Mouse (Mus musculus) adrenal gland, adult (tissue): Measurements from ENCODE around the gene Aifm3.
A peak's percentile ranks its signal among the peaks of the same experiment; 100 is the strongest.

Experiments
- DNase-seq, 2 experiments: peaks; one replicate each; pipeline ENCODE4 v3.0.0; 2022 to 2023; ENCODE audit warnings: low spot score in 1 of 2; ENCODE audit not compliant: inconsistent age in 2 of 2

Aifm3 gene

GRCm38 (mm10) chr16:17489469-17490111 lies at the start of gene Aifm3:
Aifm3 (plus strand) TSS chr16:17489611.
- DNase-seq: peak; percentile 50 to 72

DNA sequence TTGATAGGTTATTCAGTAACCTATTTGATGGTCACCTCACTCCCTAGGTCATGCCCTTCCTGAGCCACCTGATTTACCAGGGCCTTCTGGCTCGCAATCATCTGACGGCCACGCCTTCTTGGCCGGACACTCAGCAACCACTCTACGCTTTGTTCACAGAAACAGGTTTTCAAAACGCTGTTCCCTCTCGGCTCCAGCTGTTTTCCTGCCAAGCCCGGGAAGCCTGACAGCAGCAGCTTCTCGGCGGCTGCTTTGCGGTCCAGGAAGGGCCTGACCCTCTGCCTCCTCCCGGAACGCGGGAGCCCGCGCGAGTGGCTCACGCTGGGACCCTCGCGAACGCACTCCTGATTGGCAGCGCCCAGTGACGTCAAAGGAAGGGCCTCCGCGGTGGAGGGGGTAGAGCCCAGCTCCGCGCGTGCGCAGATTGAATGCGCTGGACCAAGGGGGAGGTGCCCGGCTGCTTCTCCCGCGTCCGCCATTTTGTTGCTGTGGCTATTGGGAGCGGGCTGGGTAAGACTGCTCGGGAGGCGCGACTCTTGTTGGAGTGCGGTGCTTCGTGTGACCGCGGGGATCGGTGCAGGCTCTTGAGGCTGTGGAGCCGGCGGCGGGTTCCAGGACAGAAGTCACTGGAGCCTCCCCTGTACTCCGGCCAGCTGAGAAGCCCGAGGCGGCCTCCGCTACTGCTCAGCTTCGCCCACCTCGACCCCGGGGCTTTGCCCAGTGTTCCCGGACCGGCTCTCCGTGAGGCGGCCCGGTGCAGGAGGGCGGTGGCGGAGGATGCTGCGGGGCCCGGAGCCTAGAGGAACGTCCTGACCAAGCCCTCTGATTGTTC lies 37.7 kb upstream of the Aifm3 start, which contains the start of gene Crkl:
Gene Crkl (plus strand): TSS at position 447 of the 832 bp plus-strand sequence.
- peak; percentile 98 to 100 for DNase-seq

DNA sequence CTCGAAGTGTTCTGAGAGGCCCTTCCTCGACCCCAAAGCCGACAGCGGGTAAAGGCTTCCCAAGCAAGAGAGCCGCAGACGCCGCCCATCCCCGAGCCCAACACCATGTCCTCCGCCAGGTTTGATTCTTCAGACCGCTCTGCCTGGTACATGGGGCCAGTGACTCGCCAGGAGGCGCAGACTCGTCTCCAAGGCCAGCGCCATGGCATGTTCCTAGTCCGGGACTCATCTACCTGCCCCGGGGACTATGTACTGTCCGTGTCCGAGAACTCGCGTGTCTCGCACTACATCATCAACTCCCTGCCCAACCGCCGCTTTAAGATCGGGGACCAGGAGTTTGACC lies 37.1 kb upstream of the Aifm3 start:
- DNase-seq: peak in 1 of 2 experiments; percentile 64

DNA sequence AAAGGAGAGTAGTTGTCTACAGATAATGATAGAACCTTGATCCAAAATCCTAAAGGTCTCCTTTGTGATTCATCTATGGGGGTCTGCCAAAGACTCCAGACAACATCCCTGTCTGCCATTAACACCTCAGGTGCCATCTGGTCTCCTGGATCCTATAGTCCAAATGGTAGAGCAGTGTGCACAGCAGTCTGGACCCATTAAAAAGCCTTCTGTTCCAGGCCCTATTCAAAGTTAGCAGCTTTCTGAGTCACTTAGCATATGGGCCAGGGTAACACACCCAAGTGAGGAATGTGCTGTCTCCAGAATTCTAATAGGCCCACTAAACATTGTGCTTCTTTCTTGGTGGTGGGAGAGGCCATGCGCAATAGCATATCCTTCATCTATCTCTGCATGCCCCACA lies 32.5 kb upstream of the Aifm3 start:
- no peak for DNase-seq

GRCm38 (mm10) chr16:17460254-17460653 lies 29.2 kb upstream of the Aifm3 start:
- peak in 1 of 2 experiments; percentile 49 for DNase-seq

GRCm38 (mm10) chr16:17461596-17461995 lies 27.8 kb upstream of the Aifm3 start:
- DNase-seq: no peak

DNA sequence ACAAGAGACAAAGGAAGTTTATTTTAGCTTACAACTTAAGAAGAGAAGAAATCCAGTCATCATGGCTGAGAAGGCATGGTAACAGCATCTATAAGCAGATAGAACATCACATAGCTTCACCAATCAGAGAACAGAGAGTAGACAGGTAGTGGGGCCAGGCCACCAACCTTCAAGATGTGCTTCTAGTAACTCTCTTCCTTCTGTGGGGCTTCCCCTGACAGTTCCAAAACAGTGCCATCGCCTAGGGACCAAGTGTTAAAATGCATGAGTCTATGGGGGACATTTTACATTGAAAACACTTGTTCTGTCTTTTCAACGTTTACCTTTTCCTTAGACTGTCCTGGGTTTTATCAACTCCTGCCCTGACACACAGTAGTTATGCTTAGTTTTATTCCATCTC lies 26.2 kb upstream of the Aifm3 start:
- no peak for DNase-seq

- DNase-seq: no peak
Measured at GRCm38 (mm10) chr16:17466875-17467663, 22.3 kb upstream of the Aifm3 start.

DNA sequence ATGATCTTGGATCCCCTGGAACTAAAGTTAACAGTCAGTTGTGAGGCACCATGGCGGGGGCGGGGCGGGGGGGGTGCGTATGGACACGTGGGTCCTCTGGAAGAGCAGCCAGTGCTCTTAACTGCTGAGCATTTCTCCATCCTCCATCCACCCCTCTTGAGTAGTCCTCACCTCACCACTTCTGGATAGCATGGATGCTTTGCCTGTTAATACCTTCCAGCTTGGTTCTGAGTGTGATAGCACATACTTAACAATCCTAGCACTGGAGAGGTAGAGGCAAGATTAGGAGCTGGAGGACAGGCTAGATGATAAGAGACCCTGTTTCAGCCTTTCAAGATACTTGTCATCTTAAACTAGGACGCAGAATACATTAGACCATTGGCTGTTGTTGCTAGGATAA lies 16.9 kb upstream of the Aifm3 start:
- no peak for DNase-seq

DNA sequence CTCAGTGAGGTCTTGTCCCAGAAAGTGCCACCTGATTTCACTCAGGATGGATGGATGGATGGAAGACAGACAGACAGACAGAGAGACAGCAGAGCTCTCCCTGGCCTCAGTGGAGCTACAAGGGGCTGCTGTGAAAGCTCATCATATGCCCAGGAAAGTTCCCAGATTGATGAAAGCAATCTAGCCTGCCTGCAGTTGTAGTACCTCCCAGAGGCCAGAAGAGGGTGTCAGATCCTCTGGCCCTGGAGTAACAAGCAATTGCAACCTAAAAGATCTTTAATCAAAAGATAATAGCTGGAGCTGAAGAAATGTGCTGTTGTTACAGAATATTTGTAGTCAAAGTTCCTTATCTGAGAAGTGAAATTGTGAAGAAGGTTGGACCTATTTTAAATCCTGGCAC lies 15.3 kb upstream of the Aifm3 start:
- DNase-seq: peak; percentile 44 to 72

GRCm38 (mm10) chr16:17474761-17475160 lies 14.7 kb upstream of the Aifm3 start:
- no peak for DNase-seq

DNA sequence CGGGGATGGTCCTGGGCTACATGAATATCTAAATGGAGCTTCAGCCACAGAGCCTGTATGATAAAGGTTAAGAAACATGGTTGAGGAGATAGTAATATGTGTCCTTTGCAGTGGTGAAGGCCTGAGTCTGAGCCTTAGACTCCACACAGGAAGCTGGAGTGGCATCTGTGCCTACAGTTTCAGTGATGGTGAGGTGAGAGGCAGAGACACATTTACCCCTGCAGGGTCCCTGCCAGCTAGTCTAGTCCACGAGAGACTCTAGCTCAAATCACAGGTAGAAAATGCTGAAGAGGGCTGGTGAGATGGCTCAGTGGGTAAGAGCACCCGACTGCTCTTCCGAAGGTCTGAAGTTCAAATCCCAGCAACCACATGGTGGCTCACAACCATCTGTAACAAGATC lies 14.1 kb upstream of the Aifm3 start:
- DNase-seq: no peak

- DNase-seq: no peak
Measured at GRCm38 (mm10) chr16:17478331-17478943, 11.0 kb upstream of the Aifm3 start.

DNA sequence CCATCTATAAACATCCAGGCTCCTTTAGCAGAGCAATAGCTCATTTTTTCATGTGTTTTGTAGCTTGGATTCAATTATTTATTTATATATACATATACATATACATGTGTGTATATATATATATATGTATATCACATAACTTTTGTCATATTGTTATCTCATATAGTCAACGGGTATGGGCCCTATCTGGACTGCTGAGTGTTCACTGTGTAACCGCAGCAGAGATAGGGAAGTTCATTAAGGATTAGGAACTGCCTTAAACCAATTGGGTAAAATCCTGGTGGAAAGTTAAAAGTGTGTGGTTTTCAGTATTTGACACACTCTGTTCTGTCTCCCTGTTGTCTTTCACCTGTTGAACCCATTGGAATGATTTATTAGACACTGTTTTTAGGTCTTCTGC lies 7.9 kb upstream of the Aifm3 start:
- no peak for DNase-seq

GRCm38 (mm10) chr16:17486505-17486904 lies 2.9 kb upstream of the Aifm3 start:
- peak; percentile 63 to 72 for DNase-seq

GRCm38 (mm10) chr16:17488478-17489468 lies 638 bp upstream of the Aifm3 start:
- DNase-seq: peak; percentile 72 to 89

GRCm38 (mm10) chr16:17491154-17491553 lies 1.7 kb downstream of the Aifm3 start:
- no peak for DNase-seq

GRCm38 (mm10) chr16:17491896-17492561 lies 2.6 kb downstream of the Aifm3 start:
- no peak for DNase-seq

DNA sequence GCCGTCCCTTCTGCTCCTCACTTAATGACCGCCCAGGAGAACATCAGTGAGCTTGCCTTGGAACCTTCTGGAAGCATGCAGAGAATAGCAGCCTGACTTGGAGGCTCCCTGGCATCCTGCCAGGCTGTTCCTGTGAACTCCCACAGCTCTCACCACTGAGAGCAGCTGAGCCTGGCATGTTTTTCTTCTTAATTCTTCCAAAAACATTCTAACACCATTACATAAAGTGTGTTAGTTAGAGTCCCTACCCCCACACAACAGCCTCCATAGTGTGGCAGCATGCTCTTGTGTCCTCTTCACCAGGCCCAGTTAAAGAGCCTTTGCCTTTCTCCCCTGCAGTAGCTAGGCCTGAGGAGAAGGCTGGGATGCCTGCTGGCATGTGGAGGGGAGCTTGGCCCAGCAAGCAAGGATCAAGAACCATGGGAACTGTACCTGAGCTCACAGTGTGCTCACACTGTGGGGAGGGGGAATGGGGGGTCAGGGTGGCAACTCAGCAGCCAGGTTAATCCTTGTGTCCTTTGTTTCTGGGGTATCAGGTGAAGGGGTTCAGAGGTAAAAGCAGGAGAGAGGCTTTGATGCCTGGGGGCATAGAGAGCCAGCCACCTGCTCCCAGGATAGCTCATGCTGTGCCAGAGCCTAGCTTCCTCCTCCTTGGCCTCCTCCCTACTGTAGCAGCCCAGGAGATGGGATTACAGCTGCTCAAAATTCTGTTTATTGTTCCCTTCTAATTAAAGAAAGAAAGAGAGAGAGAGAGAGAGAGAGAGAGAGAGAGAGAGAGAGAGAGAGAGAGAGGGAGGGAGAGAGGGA lies 7.3 kb downstream of the Aifm3 start:
- peak; percentile 55 to 65 for DNase-seq
